Mouse (Mus musculus) gastrocnemius, postnatal 14 days (tissue): ENCODE data around the gene Serpinb6b. TPM values are rescaled to one million over a fixed set of nuclear protein-coding genes. Genes with fewer than 3 reads are reported as not detected.
"Not testable (repeated sequence)": the region's sequence is repeated elsewhere in the genome, so short reads cannot be mapped to it uniquely, and the experiment has no call there.

Experiments
- DNase-seq: peaks from one replicate; pipeline ENCODE4 v3.0.0; 2021; ENCODE audit warnings: mixed read lengths
- intact Hi-C: fragments of 180-260 bp; cut with DNase I; formaldehyde crosslinking; loops from one replicate; pipeline ENCODE4 v1.15.1; 2025; ENCODE audit warnings: low total_unique reads
- long read RNA-seq, 2 experiments: library from polyadenylated mRNA; stranded (forward); transcript quantifications; one replicate each; pipeline ENCODE4 v2.0.0; 2021
- total RNA-seq, 2 experiments: library from RNA; stranded (reverse); gene quantifications; 2 replicates each; pipeline ENCODE4 v1.2.3; 2021

Gene Serpinb6b
- total RNA-seq = 1 to 10 TPM; 2.4 to 3.0 TPM
- long read RNA-seq, experiment 1, partial matches to known transcripts = 0 of 1 reads
- long read RNA-seq, experiment 1, other reads (novel, unspliced or antisense) = 1 of 1 reads
- long read RNA-seq, experiment 2, partial matches to known transcripts = 0 of 3 reads
- long read RNA-seq, experiment 2, other reads (novel, unspliced or antisense) = 0 of 3 reads

GRCm38 (mm10) chr13:32964989-32965811 is at the start of gene Serpinb6b:
TSS of gene Serpinb6b (plus strand) at chr13:32965209.
- intact Hi-C loops = loop anchor here (2.0 kb wide), 1 partner anchor 62 kb away; no protein-coding TSS in a partner anchor
- DNase-seq = peak; percentile 9

GRCm38 (mm10) chr13:32922622-32923021 is 42.4 kb upstream of the Serpinb6b start:
- DNase-seq = no peak
- intact Hi-C loops = no loop called here

GRCm38 (mm10) chr13:32924578-32925360 is 40.2 kb upstream of the Serpinb6b start:
- intact Hi-C loops = no loop called here
- DNase-seq = no peak

- no peak for DNase-seq
- intact Hi-C loops = no loop called here
Measured at GRCm38 (mm10) chr13:32926661-32927060, 38.3 kb upstream of the Serpinb6b start.

GRCm38 (mm10) chr13:32927241-32927640 is 37.8 kb upstream of the Serpinb6b start:
- intact Hi-C loops = no loop called here
- DNase-seq = no peak

- intact Hi-C loops = no loop called here
Measured at GRCm38 (mm10) chr13:32929107-32929750, 35.8 kb upstream of the Serpinb6b start.

DNA sequence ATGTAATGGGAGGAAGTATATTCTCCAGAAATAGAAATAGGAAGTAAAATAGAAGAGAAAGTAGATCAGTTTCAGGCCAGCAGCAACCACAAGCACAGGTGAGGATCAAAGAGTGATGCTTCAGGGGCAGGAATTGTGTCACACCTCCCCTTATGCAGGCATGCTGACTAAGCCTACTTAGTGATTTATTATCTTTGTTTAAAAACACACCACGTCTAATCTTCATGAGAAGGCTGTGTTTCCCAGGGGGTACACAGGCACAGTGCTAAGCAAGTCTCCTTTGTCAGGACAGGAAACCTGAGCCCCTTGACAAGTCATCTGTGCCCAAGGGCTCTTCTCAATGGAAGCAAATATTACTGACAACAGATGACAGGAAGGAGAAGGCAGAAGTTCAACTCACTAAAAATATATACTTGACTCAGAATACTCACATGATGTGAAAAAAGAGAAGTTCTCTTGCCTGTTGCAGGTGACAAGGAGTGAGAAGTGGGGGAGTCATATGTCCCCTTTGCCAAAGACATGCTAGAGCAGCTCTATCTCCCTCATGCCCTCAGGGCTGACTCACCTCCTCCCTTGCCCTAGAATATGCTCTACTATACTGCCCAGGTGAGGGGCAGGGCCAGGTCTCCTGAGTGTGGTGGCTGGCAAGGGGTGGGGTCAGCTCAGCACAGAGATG is 30.2 kb upstream of the Serpinb6b start:
- intact Hi-C loops = no loop called here
- DNase-seq = no peak

More at GRCm38 (mm10) chr13:32929107-32929750, 35.8 kb upstream of the Serpinb6b start:
- no peak for DNase-seq

GRCm38 (mm10) chr13:32938275-32938674 is 26.7 kb upstream of the Serpinb6b start:
- intact Hi-C loops, DNase-seq: not testable (repeated sequence)

DNA sequence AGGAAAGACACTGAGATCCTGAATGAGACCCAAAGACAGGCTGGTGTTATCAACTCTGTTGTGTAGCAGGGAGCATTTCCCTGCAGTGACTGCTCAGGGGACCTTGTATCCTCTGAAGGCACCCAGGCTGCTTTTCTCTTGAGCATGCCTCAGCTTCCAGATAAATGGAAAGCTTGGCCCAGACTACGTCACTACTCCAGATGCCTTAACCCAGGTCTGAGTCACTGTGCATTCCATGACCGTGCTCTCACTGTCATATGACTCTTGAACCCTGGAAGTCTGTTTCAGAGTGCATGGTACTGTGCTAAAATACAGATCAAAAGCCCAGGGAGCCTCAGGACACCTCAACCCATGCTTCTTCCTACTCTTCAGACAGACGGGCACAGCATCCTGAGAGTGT is 25.8 kb upstream of the Serpinb6b start:
- DNase-seq = not testable (repeated sequence)

GRCm38 (mm10) chr13:32956537-32956936 is 8.5 kb upstream of the Serpinb6b start:
- intact Hi-C loops = no loop called here
- DNase-seq = no peak

More for the DNA sequence above, 25.8 kb upstream of the Serpinb6b start:
- intact Hi-C loops = not testable (repeated sequence)

DNA sequence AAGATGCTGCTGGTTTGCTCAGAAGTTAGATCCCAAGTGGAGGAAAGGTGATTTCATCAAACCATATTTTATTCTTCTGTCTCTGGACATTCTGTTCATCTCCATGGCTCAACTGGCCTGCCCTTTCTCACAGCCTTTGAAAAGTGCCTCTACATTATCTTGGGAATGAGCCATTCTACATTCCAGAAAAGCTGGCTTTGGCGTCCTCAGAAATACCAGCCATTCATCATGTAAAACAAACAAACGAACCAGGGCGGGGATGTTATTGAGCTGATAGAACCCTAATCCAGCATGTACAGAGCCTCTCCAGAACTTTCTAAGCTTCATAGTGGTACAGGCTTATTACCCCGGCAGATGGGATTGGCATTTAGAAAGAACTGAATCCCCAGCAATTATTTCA is 7.1 kb upstream of the Serpinb6b start:
- DNase-seq = no peak
- intact Hi-C loops = no loop called here

DNA sequence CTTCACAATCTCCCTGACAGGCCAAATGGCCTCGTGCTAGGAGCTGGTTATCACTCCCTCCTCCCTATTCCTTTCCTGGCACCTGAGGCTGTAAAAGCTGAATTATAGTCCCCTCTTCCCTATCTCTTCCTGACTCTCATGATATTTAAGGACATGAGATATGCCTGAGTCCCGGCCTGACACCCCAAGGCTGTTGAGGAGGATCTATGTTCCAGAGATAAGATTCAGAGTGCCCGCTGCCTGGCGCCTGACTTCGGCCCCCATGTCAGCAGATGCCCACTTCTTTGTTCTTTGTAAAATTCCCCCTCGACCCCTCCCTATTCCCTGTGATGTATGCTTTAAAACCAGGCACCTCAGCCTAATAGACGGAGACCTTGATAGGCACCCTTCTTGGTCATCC is 6.5 kb upstream of the Serpinb6b start:
- DNase-seq, intact Hi-C loops: not testable (repeated sequence)

DNA sequence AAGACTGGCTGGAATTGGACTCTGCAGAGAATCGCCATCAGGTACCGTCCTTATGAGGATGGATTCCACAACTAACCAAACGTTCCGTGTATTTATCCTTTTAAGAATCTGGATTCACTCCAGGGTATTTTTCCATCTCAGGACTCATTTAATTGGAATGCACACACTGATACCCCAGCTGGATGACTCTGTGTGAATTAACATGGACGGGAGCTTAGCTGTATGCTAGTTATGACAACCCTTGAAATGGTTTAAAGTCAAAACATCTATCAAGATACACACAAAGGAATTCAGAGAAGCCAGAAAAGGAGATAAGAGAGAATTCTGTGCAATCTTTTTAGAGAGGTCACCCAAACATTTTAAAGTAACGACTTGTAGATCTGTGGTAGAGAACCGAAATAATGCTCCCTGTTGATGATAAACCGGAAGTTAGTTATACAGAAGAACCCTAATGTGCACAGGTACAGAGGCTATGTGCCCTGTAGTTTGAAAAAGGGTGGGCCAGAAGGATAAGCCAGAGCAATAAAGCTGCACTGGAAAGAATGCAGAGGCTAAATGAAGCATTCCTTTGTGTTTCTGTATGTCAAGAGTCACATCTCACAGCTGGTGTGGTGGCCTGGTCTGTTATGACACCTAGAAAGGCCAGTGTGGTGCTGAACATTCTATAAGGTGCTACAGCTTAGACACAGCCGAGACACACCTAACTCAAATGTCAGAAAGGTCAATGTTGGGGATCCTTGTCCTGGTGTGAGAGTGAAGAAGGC is 837 bp upstream of the Serpinb6b start:
- intact Hi-C loops = loop anchor here (2.0 kb wide), 1 partner anchor 61 kb away; no protein-coding TSS in a partner anchor
- no peak for DNase-seq

GRCm38 (mm10) chr13:32966116-32966515 is 1.1 kb downstream of the Serpinb6b start:
- intact Hi-C loops = no loop called here
- DNase-seq = no peak

- DNase-seq = no peak
- intact Hi-C loops = no loop called here
Measured at GRCm38 (mm10) chr13:32967233-32967632, 2.2 kb downstream of the Serpinb6b start.

GRCm38 (mm10) chr13:32968353-32968984 is 3.5 kb downstream of the Serpinb6b start:
- no peak for DNase-seq
- intact Hi-C loops = no loop called here

DNA sequence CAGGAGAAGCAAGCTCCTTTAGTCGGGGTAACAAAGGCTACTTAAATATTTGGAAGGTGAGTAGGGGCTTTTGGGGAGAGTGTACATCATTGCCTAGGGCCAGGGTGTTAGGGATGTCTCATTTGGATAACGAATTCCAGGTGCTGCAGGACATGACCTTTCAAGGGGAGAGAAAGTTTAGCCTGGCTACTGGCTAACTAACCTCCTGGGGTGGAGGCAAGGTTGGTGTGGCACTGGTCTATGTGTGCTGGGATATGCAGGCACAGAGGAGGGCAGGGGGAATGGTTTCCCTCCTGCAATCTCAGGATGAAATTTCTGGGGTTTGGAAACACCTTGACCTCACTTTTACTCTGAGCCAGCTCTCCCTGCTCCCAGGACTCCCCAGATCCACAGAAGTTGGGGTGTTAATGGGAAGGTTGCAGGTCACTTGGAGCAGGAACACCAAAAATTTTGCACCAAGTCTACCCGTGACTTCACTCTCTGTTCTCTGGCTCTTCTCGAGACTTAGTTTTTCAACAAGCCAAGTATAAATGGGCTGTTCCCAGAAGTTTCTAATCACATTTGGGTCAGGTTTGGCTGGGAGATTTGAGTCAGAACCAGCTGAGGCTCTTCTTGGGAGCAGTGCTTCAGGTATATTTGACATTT is 4.1 kb downstream of the Serpinb6b start:
- intact Hi-C loops = no loop called here
- DNase-seq = no peak
